Mouse (Mus musculus) B cell, adult 62 days (primary cell): ENCODE measurements around the gene Brinp3. TPM values are rescaled to one million over a fixed set of nuclear protein-coding genes. Genes with fewer than 3 reads are reported as not detected.

ENCODE experiments used
- total RNA-seq: library from RNA; stranded (reverse); gene quantifications from 4 replicates; pipeline ENCODE4 v1.2.4, GENCODE M21; 2023

The Brinp3 gene
- not detected in 4 replicates for total RNA-seq

GRCm38 (mm10) chr1:146494681-146495331 is at the start of gene Brinp3:
Gene Brinp3, plus strand, starts transcription at chr1:146494760.

